Mouse (Mus musculus): Measurements from ENCODE around the gene Ap4s1.
"Not testable (repeated sequence)": the region's sequence is repeated elsewhere in the genome, so short reads cannot be mapped to it uniquely, and the experiment has no call there.

Ap4s1 gene

DNA sequence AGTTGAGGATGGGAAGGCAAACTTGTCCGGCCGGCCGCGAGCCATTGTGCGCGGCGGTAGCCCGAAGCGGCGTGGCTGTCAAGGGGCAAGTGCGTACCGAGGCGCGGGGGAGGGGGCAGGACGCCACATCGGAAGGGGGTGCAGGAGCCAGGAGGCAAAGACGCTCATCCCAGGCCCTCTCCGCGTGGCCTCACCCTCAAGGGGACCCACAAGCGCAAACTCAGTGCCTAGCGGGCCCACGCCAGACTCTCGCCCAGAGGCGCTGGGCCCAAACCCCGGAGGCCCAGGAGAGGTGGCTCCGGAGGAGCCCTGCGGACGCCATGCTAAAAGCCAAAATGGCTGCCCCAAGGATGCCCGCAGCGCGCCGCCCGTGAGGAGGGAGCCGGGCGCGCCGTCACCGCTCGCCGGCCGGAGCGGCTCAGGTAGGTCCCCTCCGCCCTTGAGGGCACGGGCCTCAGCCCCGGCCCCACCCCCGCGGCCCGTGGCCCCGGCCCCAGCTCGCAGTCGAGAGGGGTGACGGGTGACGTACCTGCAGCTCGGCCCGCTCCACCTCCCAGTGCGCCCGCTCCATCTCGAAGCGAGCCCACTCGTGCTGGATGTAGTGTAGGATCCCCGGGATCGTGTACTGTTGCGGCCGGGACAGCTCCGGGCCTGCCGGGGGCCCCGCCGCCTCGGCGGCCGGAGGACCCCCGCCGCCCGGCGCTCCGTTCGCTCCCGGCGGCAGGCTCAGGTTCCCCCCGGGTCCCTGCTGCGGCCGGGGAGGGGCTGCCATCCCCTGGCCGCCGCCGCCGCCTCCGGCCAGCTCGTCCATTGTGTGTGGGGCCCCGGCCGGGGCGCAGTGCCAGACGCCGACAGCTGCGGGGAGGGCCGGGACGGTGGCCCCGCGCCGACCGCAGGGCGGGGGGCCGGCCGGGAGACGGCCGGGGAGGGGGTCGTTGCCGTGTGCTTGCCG, at the start of gene Ap4s1:
TSS of gene Ap4s1 (plus strand) at position 141 of the 952 bp plus-strand sequence.
- DNase-seq: peak; percentile 83

DNA sequence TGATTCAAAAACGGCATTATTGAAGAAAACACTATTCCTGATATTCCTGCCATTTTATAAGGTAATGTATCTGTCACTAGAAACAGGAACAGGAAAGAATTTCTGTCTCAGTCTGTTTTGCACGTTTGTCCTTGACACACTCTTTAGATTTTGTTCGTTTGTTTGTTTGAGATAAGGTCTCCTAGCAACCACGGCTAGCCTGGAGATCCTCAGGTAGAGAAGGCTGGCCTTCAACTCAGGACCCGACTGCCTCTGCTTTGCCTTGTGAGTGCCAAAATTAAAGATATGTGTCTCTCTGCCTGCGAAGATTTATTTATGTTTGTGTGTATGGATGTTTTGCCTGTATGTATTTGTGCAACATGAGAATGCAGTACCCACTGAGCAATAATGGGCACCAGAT, 49.0 kb upstream of the Ap4s1 start:
- peak; percentile 34 for DNase-seq

DNA sequence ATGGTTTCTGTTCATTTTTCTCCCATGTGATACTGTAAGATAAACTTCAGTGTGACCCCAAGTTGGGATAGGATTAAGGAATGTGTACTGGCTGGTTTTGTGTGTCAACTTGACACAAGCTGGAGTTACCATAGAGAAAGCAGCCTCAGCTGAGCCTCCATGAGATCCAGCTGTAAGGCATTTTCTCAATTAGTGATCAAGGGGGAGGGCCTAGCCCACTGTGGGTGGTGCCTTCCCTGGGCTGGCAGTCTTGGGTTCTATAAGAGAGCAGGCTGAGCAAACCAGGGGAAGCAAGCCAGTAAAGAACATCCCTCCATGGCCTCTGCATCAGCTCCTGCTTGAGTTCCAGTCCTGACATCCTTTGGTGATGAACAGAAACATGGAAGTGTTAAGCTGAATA, 41.4 kb upstream of the Ap4s1 start:
- DNase-seq: not testable (repeated sequence)

GRCm38 (mm10) chr12:51655944-51656465, 34.8 kb upstream of the Ap4s1 start:
- no peak for DNase-seq

DNA sequence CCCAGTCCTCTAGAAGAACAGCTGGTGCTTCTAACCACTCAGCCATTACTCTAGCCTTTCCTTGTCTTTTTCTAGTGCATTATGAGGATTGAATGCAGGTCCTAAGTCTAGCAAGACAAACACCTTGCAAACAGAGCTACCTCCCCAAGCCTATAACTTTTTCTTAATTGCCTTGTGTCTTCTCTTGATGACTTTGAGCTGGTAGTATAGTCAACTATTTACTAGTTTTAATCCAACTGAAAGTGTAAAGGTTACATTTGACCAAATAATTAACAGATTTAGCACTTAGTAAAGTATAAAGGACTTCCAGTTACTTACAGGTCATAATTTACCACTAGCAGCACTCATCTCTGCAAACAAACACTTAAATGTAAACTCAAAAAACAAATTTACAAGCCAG, 27.8 kb upstream of the Ap4s1 start:
- no peak for DNase-seq

DNA sequence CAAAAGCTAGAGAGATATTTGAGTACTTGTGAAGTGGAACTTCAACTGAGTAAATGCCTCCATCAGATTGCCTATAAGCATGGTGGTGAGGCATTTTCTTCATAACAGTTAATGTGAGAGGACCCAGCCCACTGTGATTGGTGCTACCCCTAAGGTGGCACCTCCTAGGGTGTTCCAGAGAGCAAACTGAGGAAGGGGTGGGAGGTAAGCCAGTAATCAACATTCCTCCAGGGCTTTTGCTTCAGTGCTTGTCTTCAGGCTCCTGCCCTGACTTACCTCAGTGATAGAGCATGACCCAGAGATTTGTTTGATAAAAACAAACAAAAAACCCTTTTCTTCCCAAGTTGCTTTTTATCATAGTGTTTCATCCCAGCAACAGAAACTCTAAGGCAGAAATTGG, 26.9 kb upstream of the Ap4s1 start:
- no peak for DNase-seq

- DNase-seq: no peak
Measured at GRCm38 (mm10) chr12:51666708-51667430, 24.0 kb upstream of the Ap4s1 start.

- no peak for DNase-seq
Measured at GRCm38 (mm10) chr12:51671231-51671891, 19.5 kb upstream of the Ap4s1 start.

- DNase-seq: no peak
Measured at GRCm38 (mm10) chr12:51673270-51673669, 17.6 kb upstream of the Ap4s1 start.

GRCm38 (mm10) chr12:51676442-51676841, 14.4 kb upstream of the Ap4s1 start:
- no peak for DNase-seq

DNA sequence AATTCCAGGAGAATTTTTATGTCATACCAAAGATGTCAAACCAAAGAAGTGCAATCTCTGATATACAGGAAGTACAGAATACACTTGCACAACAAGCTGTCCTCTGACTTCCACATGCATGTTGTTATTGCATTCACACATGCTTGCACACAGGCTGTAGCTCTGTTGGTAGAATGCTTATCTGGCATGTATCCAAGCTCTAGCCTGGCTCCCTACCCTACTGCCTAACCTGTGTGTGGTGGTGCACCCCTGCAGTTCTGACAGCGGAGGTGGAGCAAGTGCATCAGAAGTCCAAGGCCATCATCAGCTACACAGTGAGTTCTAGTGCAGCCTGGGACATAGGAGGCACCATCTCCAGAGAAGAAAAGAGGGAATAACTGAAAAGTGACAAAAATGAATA, 12.0 kb upstream of the Ap4s1 start:
- DNase-seq: no peak

DNA sequence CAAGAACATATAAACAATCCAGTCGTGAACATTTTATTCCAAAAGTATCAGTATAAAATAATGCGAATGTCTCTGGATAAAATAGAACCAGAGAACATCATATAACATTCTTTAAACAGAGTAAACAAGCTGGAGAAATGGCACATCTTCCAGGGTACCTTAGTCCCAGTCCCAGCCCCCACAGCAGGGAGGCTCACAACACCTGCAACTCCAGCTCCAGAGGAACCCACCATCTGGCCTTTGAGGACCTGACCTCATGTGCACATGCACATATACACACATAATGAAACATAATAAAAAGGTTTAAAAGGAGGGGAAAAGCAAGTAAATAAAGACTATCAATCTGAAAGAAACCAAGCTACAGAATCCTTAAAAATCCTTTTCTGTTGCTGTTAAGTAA, 2.3 kb upstream of the Ap4s1 start:
- DNase-seq: no peak

DNA sequence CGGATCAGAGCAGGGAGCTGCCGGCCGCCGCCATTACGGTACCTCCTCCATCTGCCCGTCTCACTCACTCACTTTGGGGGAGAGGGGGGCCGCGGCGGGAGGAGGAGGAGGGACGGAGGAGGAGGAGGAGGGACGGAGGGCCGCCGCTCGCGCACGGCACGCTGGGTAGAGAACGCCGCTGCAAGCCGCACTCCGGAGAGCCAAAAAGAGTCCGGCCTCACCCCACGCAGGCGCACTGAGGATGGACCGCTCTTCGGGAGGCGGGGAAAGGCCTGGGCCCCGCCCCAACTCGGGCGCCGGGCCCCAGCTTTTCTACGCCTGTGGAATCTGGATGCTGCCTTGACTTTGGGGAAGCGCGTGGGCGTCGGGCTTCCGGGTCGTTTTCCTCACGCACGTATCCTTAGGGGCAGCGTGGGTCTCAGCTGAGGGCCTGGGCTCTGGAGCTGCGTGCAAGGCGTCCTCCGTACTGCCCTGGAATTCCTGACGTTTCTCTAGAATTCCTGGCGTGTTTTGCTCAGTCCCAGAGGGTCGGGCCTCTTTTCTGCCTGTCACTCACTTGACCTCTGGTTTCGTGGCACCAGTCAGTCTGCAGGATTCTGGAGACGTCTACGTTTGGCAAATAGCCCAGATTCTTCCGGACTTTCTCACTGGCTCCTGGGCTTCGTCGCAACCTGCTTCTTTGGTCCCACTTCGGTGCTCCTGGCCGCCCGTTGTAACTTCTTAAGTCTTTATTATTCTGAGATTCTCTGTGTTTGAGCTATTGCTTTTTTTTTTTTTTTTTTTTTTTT, 1.2 kb downstream of the Ap4s1 start, which contains the start of gene Strn3:
TSS of gene Strn3 (minus strand) at position 53 of the 788 bp plus-strand sequence.
- DNase-seq: peak; percentile 98

DNA sequence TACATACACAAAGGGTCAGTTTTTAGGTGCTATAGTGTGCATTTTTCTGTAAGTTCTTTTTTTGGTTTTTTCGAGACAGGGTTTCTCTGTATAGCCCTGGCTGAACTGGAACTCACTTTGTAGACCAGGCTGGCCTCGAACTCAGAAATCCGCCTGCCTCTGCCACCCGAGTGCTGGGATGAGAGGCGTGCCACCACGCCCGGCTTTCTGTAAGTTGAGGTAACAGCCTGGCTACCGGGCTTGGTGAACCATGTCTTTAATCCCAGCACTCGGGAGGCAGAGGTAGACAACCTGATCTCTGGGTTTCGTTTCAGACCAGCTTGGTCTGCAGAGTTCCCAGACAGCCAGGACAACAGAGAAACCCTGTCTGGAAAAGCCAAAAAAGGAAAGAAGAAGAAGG, 2.0 kb downstream of the Ap4s1 start:
- DNase-seq: peak; percentile 35

- no peak for DNase-seq
Measured at GRCm38 (mm10) chr12:51693419-51693818, 2.6 kb downstream of the Ap4s1 start.

GRCm38 (mm10) chr12:51694096-51694495, 3.3 kb downstream of the Ap4s1 start:
- no peak for DNase-seq

DNA sequence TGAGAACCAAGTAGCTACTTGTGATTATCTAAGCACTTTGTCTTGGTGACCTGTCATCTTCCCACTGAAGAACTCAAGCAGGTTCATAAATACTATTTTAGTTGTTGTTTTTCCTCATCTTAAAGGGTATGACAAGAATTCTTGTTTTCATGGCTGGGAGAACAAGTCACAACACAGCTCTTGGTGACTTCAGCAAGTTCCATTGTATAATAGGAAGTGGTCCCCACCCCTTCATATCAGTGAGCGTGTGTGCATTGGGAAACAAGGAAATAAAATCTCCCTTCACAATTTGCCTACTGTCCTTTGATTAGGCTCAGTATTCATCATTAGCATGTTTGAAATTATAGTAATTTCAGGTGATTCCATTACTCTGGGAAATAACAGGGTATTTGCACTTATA, 4.1 kb downstream of the Ap4s1 start:
- DNase-seq: no peak

DNA sequence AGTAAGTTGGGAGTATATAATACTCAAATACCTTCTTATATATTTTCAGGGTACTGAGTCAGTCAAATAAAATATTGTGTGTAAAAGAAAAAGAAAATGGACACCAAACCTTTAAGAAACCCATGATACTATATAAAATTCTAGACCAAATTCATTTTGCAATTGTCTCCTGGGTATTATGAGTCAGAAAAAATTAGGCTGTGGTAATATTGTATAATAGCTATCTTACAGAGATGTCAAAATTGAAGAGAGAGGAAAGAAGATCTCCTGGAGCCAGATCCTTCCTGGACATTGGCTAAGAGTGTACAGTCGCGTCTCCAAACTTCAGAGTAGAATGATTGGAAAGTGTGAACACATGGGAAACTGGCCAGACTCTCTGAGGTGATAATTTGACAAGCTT, 5.3 kb downstream of the Ap4s1 start:
- DNase-seq: no peak

GRCm38 (mm10) chr12:51699623-51700393, 9.0 kb downstream of the Ap4s1 start:
- DNase-seq: peak; percentile 84

DNA sequence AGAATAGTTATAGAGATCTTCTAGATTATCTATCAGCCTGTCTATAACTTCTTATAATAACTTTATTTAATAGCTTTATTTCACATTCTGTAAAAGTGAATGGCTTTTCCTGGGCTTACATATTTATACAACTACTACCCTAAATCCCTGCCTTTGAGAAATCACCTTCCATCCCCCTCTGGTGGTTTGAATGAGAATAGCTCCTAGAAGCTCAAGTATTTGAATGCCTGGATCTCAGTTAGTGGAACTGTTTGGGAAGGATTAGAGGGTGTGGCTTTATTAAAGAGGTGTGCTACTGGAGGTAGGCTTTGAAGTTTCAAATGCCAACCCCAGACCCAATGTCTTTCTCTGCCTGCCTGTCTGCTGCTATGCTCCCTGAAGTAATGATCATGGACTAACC, 10.9 kb downstream of the Ap4s1 start:
- no peak for DNase-seq

DNA sequence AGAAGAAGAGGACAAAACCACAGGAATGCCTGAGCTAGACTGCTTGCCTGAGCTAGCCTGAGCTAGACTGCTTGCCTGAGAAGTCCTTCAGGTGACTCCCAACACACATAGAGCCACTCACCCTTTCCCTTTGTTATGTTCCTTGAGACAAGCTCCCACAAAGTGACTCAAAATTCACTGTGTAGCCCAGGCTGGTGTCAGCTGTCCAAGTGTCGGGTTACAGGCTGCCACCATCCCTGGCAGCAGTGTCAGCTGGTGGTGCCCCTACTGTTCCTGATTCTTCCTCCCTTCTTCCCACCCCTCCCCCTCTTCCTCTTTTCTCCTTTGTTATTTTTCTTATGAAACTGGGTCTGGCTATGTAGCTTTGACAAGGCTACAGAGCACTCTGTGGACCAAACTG, 13.0 kb downstream of the Ap4s1 start:
- no peak for DNase-seq
